20 mouse cellular contexts compared by ENCODE assay signal in the genomic region with DNA sequence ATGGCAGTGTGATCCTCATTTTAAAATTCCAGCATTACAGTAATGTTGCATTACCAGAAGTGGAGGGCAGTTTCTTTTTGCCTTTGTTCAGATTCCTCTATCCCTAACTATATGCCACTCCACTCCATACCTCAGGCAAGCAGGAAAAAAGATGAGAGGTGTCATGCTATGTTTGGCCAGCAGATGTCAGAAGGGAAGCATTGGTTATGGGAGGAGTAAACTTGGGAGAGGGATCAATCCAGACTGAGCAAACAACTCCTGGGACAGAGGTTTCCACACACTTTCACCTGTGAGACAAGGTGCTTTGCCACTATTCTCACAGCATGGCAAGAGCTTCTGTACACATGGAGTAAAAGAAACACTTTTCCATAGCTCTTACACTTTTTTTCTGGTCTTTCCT. TPM values are rescaled to one million over a fixed set of nuclear protein-coding genes. Genes with fewer than 3 reads are reported as not detected.
DNase-seq lines count a peak whose midpoint lies in the region; TF ChIP-seq lines count a peak whose summit lies in the region.
"Had no signal": no experiment of that assay in that cellular context is flagged by ENCODE, and none has a peak within 500 bp of the region (broad histone marks: within the 10 kb centered on the region; RNA-seq: fewer than 3 reads in every experiment).

No protein-coding gene starts in this region.

- no peak for TF ChIP-seq EP300 in heart, adult 2 months (IDR thresholded peaks at IDR 0.05; ENCODE audit: insufficient read depth, low read depth, low read length)

- intact Hi-C loops in heart, adult 2 months (cut with DNase I), result no loop called here
- intact Hi-C loops in heart, postnatal 36 days (cut with DNase I), result no loop called here

- no peaks in the 10 kb centered on the region for H3K27me3 ChIP-seq in heart, adult 2 months (ENCODE audit: control insufficient read depth, insufficient read depth, low read length)
- H3K27me3 ChIP-seq: forebrain, embryonic 15.5 days; heart, embryonic 12.5 days had no signal

- H3K4me1 ChIP-seq in heart, adult 2 months (ENCODE audit: control insufficient read depth, insufficient read depth, low read length), result no peaks in the 10 kb centered on the region
- H3K4me1 ChIP-seq in lung, adult 2 months (ENCODE audit: control insufficient read depth, insufficient read depth, low read length), result no peaks in the 10 kb centered on the region
- H3K4me1 ChIP-seq: forebrain, embryonic 15.5 days; heart, embryonic 12.5 days had no signal

- DNase-seq in heart, adult 2 months, result no peak
- no peak for DNase-seq in heart, postnatal 36 days
- peak; percentile 6 for DNase-seq in lung, adult 2 months
- DNase-seq in lung, postnatal 25 days (ENCODE audit: low spot score), result no peak
- peak; percentile 84 for DNase-seq in NIH3T3 (ENCODE audit: low read depth)
- DNase-seq in adrenal gland, postnatal 25 days, result peak; percentile 18
- no peak for DNase-seq in layer of hippocampus, adult 11-12 months (ENCODE audit: low spot score)
- DNase-seq in cerebellum, postnatal 36 days, result no peak
- DNase-seq: cerebellum, adult 9-11 months; gastrocnemius, adult 2 months; right cerebral cortex, postnatal 4 days; thymus, postnatal 36 days had no signal

- no peak overlapping the region for H3K27ac ChIP-seq in heart, adult 2 months
- H3K27ac ChIP-seq: forebrain, embryonic 15.5 days; gastrocnemius, adult 2 months; hindbrain, embryonic 14.5 days; left cerebral cortex, adult 2 months; liver, embryonic 14.5 days had no signal

- H3K36me3 ChIP-seq in heart, adult 2 months (ENCODE audit: control insufficient read depth, insufficient read depth, low read length), result no peaks in the 10 kb centered on the region
- H3K36me3 ChIP-seq: forebrain, embryonic 15.5 days; heart, embryonic 12.5 days had no signal

- no peak for TF ChIP-seq POLR2A in heart, adult 2 months (IDR thresholded peaks at IDR 0.05; ENCODE audit: insufficient read depth, low read depth, low read length)
- no peak for TF ChIP-seq POLR2A in lung, adult 2 months (IDR thresholded peaks at IDR 0.05; ENCODE audit: borderline replicate concordance, extremely low read depth, low read depth, low read length)

- no peak overlapping the region for H3K9ac ChIP-seq in heart, adult 2 months (ENCODE audit: low read depth, low read length)
- H3K9ac ChIP-seq: forebrain, embryonic 15.5 days; heart, embryonic 12.5 days; hindbrain, embryonic 14.5 days; liver, embryonic 14.5 days had no signal

- no peak overlapping the region for H3K4me3 ChIP-seq in heart, adult 2 months
- H3K4me3 ChIP-seq in lung, adult 2 months (replicated peaks; ENCODE audit: extremely low read depth, low read depth, low read length), result no peak overlapping the region
- H3K4me3 ChIP-seq: forebrain, embryonic 15.5 days; gastrocnemius, adult 2 months; heart, embryonic 12.5 days; left cerebral cortex, adult 2 months had no signal

- TF ChIP-seq CTCF in heart, adult 2 months (IDR thresholded peaks at IDR 0.05), result peak; percentile 13; the same call in 1 of the 2 replicates
- no peak for TF ChIP-seq CTCF in lung, adult 2 months (IDR thresholded peaks at IDR 0.05; ENCODE audit: insufficient read depth, low read length)

- H3K79me2 ChIP-seq in heart, adult 2 months (replicated peaks; ENCODE audit: control insufficient read depth, insufficient read depth, low read length), result no peaks in the 10 kb centered on the region

RNA-seq across cellular contexts. Expression of a gene that starts 26.3 kb away (rescaled TPM):
- not detected for total RNA-seq in heart, adult 2 months (2021)
- not detected in 2 replicates for polyA plus RNA-seq in heart, adult 2 months (2012; rRNA removed)
- not detected for total RNA-seq in heart, postnatal 36 days (2021)
- polyA plus RNA-seq in lung, adult 2 months (2012; rRNA removed), result not detected in 2 replicates
- total RNA-seq in adrenal gland, postnatal 25 days (2021), result not detected in 2 replicates
- total RNA-seq: gastrocnemius, adult 2 months; left cerebral cortex, adult 2 months had no signal
- polyA plus RNA-seq: C2C12; embryonic facial prominence, embryonic 14.5 days; forebrain, embryonic 15.5 days; heart, embryonic 12.5 days; hindbrain, embryonic 14.5 days; liver, embryonic 14.5 days; stomach, embryonic 14.5 days had no signal

RNA-seq across cellular contexts. Expression of a gene that starts 26.8 kb away (rescaled TPM):
- not detected for total RNA-seq in heart, adult 2 months (2021)
- polyA plus RNA-seq in heart, adult 2 months (2012; rRNA removed), result not detected in 2 replicates
- total RNA-seq in heart, postnatal 36 days (2021), result not detected
- polyA plus RNA-seq in lung, adult 2 months (2012; rRNA removed), result not detected in 2 replicates
- total RNA-seq in adrenal gland, postnatal 25 days (2021), result not detected in 2 replicates
- total RNA-seq: gastrocnemius, adult 2 months; left cerebral cortex, adult 2 months had no signal
- polyA plus RNA-seq: C2C12; embryonic facial prominence, embryonic 14.5 days; forebrain, embryonic 15.5 days; heart, embryonic 12.5 days; hindbrain, embryonic 14.5 days; liver, embryonic 14.5 days; stomach, embryonic 14.5 days had no signal

Comparison
In these comparisons a context has a peak if more than half of its experiments do, and no peak if none do; other contexts are left out.
1. DNase-seq: peak in lung, adult 2 months (single experiment), NIH3T3 (single experiment) and adrenal gland, postnatal 25 days (single experiment); none in heart, adult 2 months (0 of 2), heart, postnatal 36 days (0 of 2), lung, postnatal 25 days (single experiment), layer of hippocampus, adult 11-12 months (single experiment) and cerebellum, postnatal 36 days (0 of 2).